Mouse (Mus musculus): ENCODE results near the gene Oasl2. TPM values are rescaled to one million over a fixed set of nuclear protein-coding genes. Genes with fewer than 3 reads are reported as not detected.

The Oasl2 gene
- 2.0 to 4.6 TPM (median 3.9 TPM) in 4 replicates for total RNA-seq (2023)

DNA sequence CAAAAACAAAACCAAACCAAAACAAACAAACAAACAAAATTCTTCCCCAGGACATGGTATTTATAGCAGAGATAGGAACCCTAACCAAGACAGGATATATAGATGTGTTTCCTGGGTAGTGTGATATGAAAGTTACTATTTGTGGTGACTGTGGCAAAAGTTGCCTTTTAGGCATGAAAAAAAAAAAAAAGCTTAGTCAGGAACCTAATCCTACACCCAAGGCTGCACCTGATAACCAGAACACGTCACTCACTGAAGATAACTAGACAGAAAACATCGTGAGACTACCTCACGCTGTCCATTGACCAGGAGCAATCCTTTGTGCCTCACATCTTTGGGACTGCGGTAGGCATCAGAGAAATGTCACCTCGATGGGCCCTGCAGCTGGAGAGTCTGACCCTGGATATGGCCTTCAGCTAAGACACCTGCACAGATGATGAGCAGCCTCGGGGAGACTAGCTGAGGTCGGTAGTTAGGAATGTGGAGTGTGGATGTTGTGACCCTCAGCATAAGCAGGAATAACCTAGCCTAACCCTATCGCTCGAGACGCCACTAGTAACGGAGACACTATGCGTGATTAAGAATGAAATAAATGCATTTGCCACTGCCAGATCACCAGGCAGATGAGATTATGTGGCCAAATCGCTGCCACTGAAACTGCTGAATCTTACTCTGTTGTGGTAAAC is at the start of gene Oasl2:
Gene Oasl2 (plus strand): TSS at position 249 of the 686 bp plus-strand sequence.

DNA sequence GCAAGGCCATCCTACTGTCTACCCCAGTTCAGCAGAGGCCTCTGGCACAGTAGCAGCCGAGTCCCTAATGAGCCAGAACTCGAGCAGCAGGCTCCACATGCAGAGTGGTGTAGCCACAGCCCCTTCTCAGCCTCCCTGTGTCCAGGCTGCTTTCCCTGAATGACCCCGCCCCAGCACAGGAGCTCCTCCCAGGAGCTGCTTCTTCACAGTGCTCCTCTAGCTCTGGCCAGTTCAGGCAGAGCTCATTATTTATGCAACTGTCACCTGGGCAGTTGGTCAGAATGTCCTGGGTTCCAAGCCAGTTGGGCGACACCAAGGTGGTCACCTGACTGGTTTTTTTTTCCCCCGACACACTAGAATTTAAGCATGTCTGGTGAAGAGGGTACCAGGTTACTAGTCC is 43.4 kb upstream of the Oasl2 start, which contains the start of gene 4930519G04Rik:
Gene 4930519G04Rik (plus strand): TSS at position 301 of the 400 bp plus-strand sequence.

DNA sequence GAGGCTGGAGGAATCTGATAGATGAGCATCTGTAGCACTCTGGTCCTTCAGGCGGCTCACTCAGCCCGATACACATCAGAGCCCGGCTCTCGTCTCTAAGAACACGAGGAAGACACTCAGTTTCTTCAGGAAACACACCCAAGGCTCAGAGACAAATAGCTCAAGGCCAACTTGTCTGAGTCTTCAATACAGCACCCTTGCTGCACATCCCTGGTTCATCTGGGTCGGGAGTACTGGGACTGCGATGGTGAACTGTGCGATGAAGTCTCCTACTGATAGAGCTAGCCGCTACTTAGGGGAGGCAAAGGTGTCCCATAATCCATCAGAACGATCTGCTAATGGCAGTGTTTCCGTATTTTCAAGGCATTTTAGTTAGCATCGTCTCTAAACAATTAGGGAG is 38.2 kb upstream of the Oasl2 start, which contains the start of gene Gm9936:
Gene Gm9936 (minus strand): TSS at position 101 of the 400 bp plus-strand sequence.

DNA sequence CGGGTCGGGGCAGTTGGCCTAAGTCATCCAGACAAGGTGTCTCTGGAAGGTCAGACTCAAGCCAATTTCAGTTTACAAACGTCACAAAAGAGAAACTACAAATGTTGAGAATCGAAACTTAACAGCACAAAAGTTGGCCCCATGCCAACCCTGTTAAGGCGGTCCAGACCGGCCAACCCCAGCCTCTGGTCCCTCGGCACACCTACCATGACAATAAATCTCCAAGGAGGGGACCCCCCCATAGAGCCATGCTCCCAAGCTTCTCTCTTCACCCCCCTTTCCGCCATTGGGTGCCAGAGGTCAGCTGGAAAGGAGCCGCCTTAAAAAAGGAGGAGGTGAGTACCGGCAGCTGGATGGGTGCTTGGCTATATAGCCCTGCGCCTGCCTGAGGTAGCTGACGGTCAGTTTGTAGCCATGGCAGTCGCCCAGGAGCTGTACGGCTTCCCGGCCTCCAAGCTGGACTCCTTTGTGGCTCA is 26.3 kb downstream of the Oasl2 start, which contains the start of gene Oasl1:
Gene Oasl1 (plus strand): TSS at position 243 of the 476 bp plus-strand sequence.

DNA sequence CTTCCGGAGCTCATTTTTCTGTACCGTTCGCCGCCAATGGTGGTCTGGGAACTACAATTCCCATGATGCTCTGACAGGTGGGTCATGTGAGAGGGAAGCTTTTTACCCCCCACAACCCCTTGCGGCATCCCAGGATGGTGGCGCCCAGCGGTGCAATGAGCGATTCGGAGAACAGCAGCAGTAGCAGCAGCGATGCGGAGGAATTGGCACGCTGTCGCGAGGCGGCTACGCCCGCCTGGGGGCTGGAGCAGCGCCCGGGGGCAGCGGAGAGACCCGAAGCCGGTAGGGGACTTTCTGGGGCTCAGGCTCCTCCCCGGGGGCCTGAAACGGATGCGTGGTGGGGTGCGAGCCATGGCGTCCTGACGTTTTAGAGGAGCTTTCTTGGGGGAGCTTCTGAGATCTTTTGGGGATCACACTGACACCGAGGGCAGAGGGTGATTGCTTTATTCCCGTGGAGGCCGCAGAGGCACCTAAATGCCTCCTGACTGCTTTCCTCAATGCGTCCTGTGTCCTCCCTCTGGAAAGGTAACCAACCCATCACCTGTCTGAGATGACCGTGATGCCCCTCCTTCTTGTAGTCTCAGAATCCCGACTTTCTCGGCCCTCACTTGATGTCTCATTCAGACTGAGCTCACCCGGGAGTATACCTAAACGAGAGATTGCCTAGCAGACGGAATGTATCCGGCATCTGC is 45.5 kb downstream of the Oasl2 start, which contains the start of gene 2210016L21Rik:
Gene 2210016L21Rik (plus strand): TSS at position 85 of the 692 bp plus-strand sequence.

Other genes starting within 250 kb of the Oasl2 start
- gene Trpv4, start 238.5 kb upstream of the Oasl2 start, total RNA-seq (2023): 0.16 to 2.0 TPM (median 1.0 TPM) in 3 of 4 replicates, not detected in the other
- gene Gltp, start 206.0 kb upstream of the Oasl2 start, total RNA-seq (2023): 50.0 to 57.6 TPM (median 53.1 TPM) in 4 replicates
- gene Tchp, start 189.2 kb upstream of the Oasl2 start, total RNA-seq (2023): 19.2 to 25.2 TPM (median 22.4 TPM) in 4 replicates
- 180 to 202 TPM (median 193 TPM) in 4 replicates for gene Ankrd13a, start 122.3 kb upstream of the Oasl2 start, total RNA-seq (2023)
- gene Git2, start 121.4 kb upstream of the Oasl2 start, total RNA-seq (2023): 158 to 189 TPM (median 161 TPM) in 4 replicates
- gene 1500011B03Rik, start 73.5 kb upstream of the Oasl2 start, total RNA-seq (2023): 47.4 to 60.2 TPM (median 50.6 TPM) in 4 replicates
- gene 4930519G04Rik, start 43.3 kb upstream of the Oasl2 start, total RNA-seq (2023): not detected in 4 replicates
- gene Gm9936, start 38.3 kb upstream of the Oasl2 start, total RNA-seq (2023): not detected in 4 replicates
- gene Oasl1, start 26.3 kb downstream of the Oasl2 start, total RNA-seq (2023): 20.9 to 32.9 TPM (median 23.7 TPM) in 4 replicates
- gene 2210016L21Rik, start 45.2 kb downstream of the Oasl2 start, total RNA-seq (2023): 32.6 to 40.1 TPM (median 37.4 TPM) in 4 replicates
- not detected in 4 replicates for gene Hnf1a, start 74.2 kb downstream of the Oasl2 start, total RNA-seq (2023)
- gene Sppl3, start 114.2 kb downstream of the Oasl2 start, total RNA-seq (2023): 56.8 to 67.1 TPM (median 58.8 TPM) in 4 replicates
- not detected in 4 replicates for gene Gm10401, start 201.4 kb downstream of the Oasl2 start, total RNA-seq (2023)
- gene Acads, start 222.4 kb downstream of the Oasl2 start, total RNA-seq (2023): 16.6 to 22.9 TPM (median 18.8 TPM) in 4 replicates
- gene Unc119b, start 238.0 kb downstream of the Oasl2 start, total RNA-seq (2023): 33.6 to 38.2 TPM (median 36.3 TPM) in 4 replicates